Mouse (Mus musculus): ENCODE results near the gene Faap20. TPM values are rescaled to one million over a fixed set of nuclear protein-coding genes. Genes with fewer than 3 reads are reported as not detected.
A peak's percentile ranks its signal among the peaks of the same experiment; 100 is the strongest.

Faap20 gene
- polyA plus RNA-seq, 1 experiment from 2014 or later = 43.5 TPM

DNA sequence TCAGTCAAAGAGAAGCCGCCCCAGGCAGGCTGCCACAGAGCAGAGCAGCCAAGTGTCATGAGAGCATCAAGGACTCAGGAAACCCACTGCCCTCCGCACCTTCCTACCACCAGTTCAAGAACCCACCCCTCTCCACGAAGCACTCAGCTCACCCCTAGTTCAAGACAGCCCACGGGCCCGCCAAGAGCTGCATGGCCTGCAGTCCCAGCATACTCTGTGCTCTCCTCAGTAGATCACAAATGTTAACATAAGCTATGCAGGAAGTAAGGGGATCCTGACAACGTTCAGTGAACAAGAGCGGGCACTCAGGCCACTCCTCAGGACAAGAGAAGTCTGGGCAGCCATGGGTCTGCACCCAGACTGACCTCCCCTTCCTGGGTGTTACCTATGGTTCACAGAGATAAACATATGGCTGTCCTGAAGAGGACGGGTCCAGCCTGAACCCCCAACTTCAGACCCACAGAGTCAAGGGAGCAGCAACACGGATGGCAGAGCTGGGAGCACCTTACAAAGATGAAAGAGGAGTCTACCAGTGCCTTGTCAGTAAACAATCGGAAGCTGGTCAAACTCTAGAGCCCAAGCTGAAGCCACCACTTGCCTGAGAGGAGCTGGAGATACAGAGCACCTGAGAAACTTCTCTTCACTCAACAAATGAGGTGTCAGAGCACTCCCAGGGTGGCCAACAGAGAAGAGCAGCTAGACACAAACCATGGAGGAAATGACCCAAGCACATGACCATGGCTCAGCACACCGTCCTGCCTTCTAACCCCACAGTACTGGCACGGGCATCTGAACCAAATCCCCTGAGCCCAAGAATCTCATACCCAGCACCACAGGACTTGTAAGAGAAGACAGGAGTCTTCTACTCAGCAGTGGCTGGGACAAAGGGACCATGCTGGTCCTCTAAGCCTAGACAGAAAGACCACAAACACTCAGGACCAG is 30.1 kb upstream of the Faap20 start:
- H3K9ac ChIP-seq (ENCODE audit: low read length) = peak overlapping the region; percentile 96
- H3K4me1 ChIP-seq (replicated peaks; ENCODE audit: control insufficient read depth, insufficient read depth) = peaks cover 46% of the 10 kb centered on the region
- 24% methylated on average over 12 of the region's 12 CpGs for WGBS
- ATAC-seq (ENCODE audit: low FRiP score, low TSS enrichment) (no peak), DNase-seq (ENCODE audit: low spot score) (peak; percentile 22)
- H3K4me3 ChIP-seq (ENCODE audit: low read depth, low read length) = peak overlapping the region; percentile 83
- H3K36me3 ChIP-seq (ENCODE audit: control insufficient read depth, insufficient read depth, low read length) = no peaks in the 10 kb centered on the region
- H3K9me3 ChIP-seq (ENCODE audit: control insufficient read depth, low read length) = no peaks in the 10 kb centered on the region
- H3K4me2 ChIP-seq (replicated peaks; ENCODE audit: low read depth) = peak overlapping the region; percentile 95
- peak overlapping the region; percentile 58 for H3K27ac ChIP-seq (replicated peaks)
- TF ChIP-seq CTCF (IDR thresholded peaks at IDR 0.05; ENCODE audit: low read depth) (no peak), EP300 (optimal IDR thresholded peaks at IDR 0.05) (no peak)
- H3K27me3 ChIP-seq (ENCODE audit: control insufficient read depth, insufficient read depth, low read length) = no peaks in the 10 kb centered on the region

DNA sequence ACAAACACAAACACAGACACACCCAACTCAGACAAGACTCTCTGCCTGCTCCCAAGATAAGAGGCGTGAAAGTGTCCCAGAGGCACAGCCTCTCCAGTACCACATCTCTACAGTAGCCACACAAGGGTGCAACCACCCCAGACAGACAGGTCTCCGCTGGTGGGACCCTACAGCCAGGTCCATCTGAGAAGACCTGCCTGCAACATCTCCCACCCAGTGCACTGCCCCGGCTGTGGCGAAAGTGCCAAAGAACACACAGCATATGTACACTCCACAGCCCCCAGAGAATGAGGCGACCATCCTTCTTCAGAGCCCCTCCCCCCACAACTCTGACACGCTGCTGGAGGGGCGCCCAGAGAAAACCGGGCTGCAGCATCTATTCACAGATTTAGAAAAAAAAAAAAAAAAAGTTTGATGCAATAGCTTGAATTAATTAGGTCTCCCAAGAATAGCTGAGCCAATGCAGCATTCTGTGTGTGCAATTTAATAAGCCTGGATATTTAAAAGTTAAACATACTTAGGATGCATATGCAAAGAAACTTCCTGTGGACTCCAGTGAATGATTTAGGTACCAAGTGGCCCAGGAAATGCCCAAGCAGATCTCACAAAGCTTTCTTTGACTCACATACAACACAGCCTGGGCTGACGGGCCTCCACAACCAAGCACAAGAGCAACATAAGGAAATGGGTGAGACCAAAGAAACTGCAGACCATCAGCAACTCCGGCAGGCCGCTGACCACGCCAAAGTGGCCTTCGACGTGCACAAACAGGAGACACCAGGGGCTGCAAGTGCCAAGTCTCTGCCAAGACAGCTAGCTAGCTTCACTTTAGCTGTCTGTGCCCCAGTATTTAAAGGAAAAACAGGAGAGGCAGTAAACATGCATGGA is 29.1 kb upstream of the Faap20 start:
- WGBS = 5% methylated on average over 14 of the region's 14 CpGs

DNA sequence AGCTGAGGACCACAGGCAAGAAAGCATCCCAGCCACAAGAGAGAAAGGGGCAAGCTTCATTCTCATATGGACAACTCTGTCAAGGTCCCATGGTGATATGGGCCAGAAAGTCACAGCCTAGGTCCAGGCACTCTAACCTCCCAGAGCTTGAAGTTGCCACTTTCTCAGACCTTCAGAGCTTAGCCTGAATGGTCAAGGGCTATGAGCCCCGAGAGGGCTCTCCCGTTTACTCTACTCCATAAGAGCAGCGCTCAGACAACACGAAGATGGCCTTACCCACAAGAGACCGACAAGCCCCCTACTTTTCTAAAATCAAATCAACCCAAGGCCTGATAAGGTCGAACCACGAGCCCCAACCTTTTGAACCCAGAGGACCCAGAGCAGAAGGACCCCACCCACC is 28.5 kb upstream of the Faap20 start:
- peak overlapping the region; percentile 83 for H3K4me3 ChIP-seq (ENCODE audit: low read depth, low read length)
- H3K4me1 ChIP-seq (replicated peaks; ENCODE audit: control insufficient read depth, insufficient read depth) = peaks cover 33% of the 10 kb centered on the region
- H3K36me3 ChIP-seq (ENCODE audit: control insufficient read depth, insufficient read depth, low read length) = no peaks in the 10 kb centered on the region
- H3K27me3 ChIP-seq (ENCODE audit: control insufficient read depth, insufficient read depth, low read length) = no peaks in the 10 kb centered on the region
- ATAC-seq (ENCODE audit: low FRiP score, low TSS enrichment) (no peak), DNase-seq (ENCODE audit: low spot score) (no peak)
- WGBS = 2% methylated on average over 7 of the region's 7 CpGs
- H3K9ac ChIP-seq (ENCODE audit: low read length) = peak overlapping the region; percentile 96
- TF ChIP-seq CTCF (IDR thresholded peaks at IDR 0.05; ENCODE audit: low read depth) = no peak
- no peak for TF ChIP-seq EP300 (optimal IDR thresholded peaks at IDR 0.05)
- H3K27ac ChIP-seq (replicated peaks) = peak overlapping the region; percentile 93
- no peaks in the 10 kb centered on the region for H3K9me3 ChIP-seq (ENCODE audit: control insufficient read depth, low read length)
- peak overlapping the region; percentile 95 for H3K4me2 ChIP-seq (replicated peaks; ENCODE audit: low read depth)

More for the DNA sequence above, 29.1 kb upstream of the Faap20 start:
- Histone ChIP-seq H3K4me3 (ENCODE audit: low read depth, low read length) (peak overlapping the region; percentile 83), H3K4me1 (replicated peaks; ENCODE audit: control insufficient read depth, insufficient read depth) (peaks cover 39% of the 10 kb centered on the region), H3K27ac (replicated peaks) (peak overlapping the region; percentile 93), H3K9me3 (ENCODE audit: control insufficient read depth, low read length) (no peaks in the 10 kb centered on the region), H3K9ac (ENCODE audit: low read length) (peak overlapping the region; percentile 96), H3K27me3 (ENCODE audit: control insufficient read depth, insufficient read depth, low read length) (no peaks in the 10 kb centered on the region), H3K4me2 (replicated peaks; ENCODE audit: low read depth) (peak overlapping the region; percentile 95), H3K36me3 (ENCODE audit: control insufficient read depth, insufficient read depth, low read length) (no peaks in the 10 kb centered on the region)
- ATAC-seq (ENCODE audit: low FRiP score, low TSS enrichment) (no peak), DNase-seq (ENCODE audit: low spot score) (peak; percentile 27)
- TF ChIP-seq EP300 (optimal IDR thresholded peaks at IDR 0.05) (no peak), CTCF (IDR thresholded peaks at IDR 0.05; ENCODE audit: low read depth) (no peak)

DNA sequence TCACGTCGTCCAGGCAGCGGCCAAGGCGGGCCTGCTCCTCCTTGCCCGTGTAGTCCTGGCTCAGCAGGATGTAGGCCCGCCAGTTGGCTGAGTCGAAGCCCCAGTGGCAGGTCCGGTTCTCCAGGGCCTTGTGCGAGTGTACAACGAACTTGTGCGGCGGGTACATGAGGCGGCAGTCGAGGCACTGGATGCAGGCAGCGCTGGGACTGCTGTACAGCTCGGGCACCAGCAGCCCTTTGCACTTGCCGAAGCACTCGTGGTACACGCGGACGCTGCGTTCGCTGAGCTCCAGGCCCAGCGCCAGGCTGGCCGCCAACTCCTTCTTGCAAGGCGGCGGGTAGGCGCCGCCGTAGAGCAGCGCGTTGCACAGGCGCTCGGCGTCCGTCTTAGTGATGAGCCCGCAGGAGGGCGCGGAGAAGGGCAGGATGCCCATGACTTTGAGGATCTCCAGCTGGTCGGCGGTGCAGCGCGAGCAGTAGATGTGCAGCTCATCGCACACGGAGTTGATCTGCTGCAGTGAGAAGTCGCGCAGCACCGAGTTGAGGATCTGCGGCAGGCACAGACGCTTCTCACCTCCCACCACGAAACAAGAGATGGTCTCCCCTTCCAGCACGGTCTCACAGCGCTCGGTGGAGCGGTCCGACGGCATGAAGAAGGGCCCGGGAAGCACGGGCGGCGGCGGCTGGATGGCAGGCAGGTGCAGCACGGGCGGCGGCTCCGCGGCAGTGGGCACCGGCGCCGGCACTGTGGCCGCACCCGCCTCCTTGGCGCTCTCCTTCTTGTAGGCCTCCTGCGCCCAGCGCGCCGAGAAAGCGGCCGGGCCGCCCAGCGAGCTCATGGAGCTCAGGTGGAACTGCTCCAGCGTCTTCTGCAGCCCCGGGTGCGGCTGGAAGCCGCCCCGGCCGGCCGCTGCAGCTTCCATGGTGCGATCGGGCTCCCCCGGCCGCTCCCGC is 27.7 kb upstream of the Faap20 start:
- DNase-seq (ENCODE audit: low spot score) = peak; percentile 75
- Histone ChIP-seq H3K27ac (replicated peaks) (peak overlapping the region; percentile 93), H3K9me3 (ENCODE audit: control insufficient read depth, low read length) (no peaks in the 10 kb centered on the region), H3K9ac (ENCODE audit: low read length) (peak overlapping the region; percentile 96), H3K4me3 (ENCODE audit: low read depth, low read length) (peak overlapping the region; percentile 83), H3K4me2 (replicated peaks; ENCODE audit: low read depth) (peak overlapping the region; percentile 95), H3K27me3 (ENCODE audit: control insufficient read depth, insufficient read depth, low read length) (no peaks in the 10 kb centered on the region), H3K36me3 (ENCODE audit: control insufficient read depth, insufficient read depth, low read length) (no peaks in the 10 kb centered on the region), H3K4me1 (replicated peaks; ENCODE audit: control insufficient read depth, insufficient read depth) (peaks cover 25% of the 10 kb centered on the region)
- no peak for ATAC-seq (ENCODE audit: low FRiP score, low TSS enrichment)
- WGBS = under 1% methylated on average over 76 of the region's 93 CpGs
- TF ChIP-seq EP300 (optimal IDR thresholded peaks at IDR 0.05) = no peak
- TF ChIP-seq CTCF (IDR thresholded peaks at IDR 0.05; ENCODE audit: low read depth) = peak; percentile 38

DNA sequence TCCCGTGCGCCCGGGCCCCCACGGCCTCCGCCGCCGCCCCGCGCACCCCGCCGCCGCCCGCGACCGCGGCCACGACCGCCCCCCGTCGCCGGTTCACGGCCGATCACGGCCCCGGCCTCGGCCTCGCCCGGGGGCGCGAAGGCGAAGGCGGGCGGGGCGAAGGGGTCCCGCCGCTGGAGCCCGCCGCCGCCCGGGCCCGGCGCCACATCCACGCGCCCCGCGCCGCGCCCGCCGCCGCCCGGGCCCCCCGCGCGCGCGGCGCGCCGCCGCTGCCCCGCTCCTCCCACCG is 27.1 kb upstream of the Faap20 start, which contains the start of gene Ski:
Gene Ski (minus strand): TSS at position 41 of the 289 bp plus-strand sequence.
- Histone ChIP-seq H3K4me3 (ENCODE audit: low read depth, low read length) (peak within 1 kb of the TSS; percentile 83), H3K9ac (ENCODE audit: low read length) (peak within 1 kb of the TSS; percentile 96), H3K27ac (replicated peaks) (peak within 1 kb of the TSS; percentile 97), H3K4me2 (replicated peaks; ENCODE audit: low read depth) (peak within 1 kb of the TSS; percentile 95), H3K36me3 (ENCODE audit: control insufficient read depth, insufficient read depth, low read length) (no peaks in the 10 kb centered on the region), H3K9me3 (ENCODE audit: control insufficient read depth, low read length) (no peaks in the 10 kb centered on the region), H3K4me1 (replicated peaks; ENCODE audit: control insufficient read depth, insufficient read depth) (peaks cover 22% of the 10 kb centered on the region), H3K27me3 (ENCODE audit: control insufficient read depth, insufficient read depth, low read length) (no peaks in the 10 kb centered on the region)
- 0% methylated on average over 1 of the region's 63 CpGs for WGBS
- no peak for DNase-seq (ENCODE audit: low spot score)
- TF ChIP-seq CTCF (IDR thresholded peaks at IDR 0.05; ENCODE audit: low read depth) (no peak), EP300 (optimal IDR thresholded peaks at IDR 0.05) (no peak)
- ATAC-seq (ENCODE audit: low FRiP score, low TSS enrichment) = no peak

All from stomach, postnatal 0 days (tissue).